Mouse (Mus musculus) midbrain, embryonic 14.5 days (tissue): Measurements from ENCODE around the gene Pafah2. TPM values are rescaled to one million over a fixed set of nuclear protein-coding genes. Genes with fewer than 3 reads are reported as not detected.

Experiments
- ATAC-seq: fragments of 200-750 bp; cut with Nextera tagmentation; 2 replicates; pipeline ENCODE4 v1.8.0; 2017; ENCODE audit warnings: moderate number of reproducible peaks, moderate library complexity; ENCODE audit not compliant: low FRiP score, low TSS enrichment
- DNase-seq: peaks from one replicate; pipeline ENCODE4 v3.0.0-alpha.2; 2015
- H3K27ac ChIP-seq: fragments of 300-500 bp; sonication (generic); replicated peaks from 2 replicates; pipeline ENCODE4 v1.5.1; 2014; ENCODE audit warnings: mild to moderate bottlenecking, low read depth, low read length, moderate library complexity
- H3K27me3 ChIP-seq: fragments of 300-500 bp; sonication (generic); 2 replicates; pipeline ENCODE4 v1.6.1; 2014; ENCODE audit warnings: low read length, control low read depth, mixed read lengths; ENCODE audit not compliant: control insufficient read depth, insufficient read depth
- H3K36me3 ChIP-seq: fragments of 300-500 bp; sonication (generic); 2 replicates; pipeline ENCODE4 v1.6.1; 2014; ENCODE audit warnings: low read length, control low read depth; ENCODE audit not compliant: control insufficient read depth, insufficient read depth
- H3K4me1 ChIP-seq: fragments of 300-500 bp; sonication (generic); 2 replicates; pipeline ENCODE4 v1.6.1; 2014; ENCODE audit warnings: mild to moderate bottlenecking, antibody characterized with exemption, low read length, control low read depth; ENCODE audit not compliant: control insufficient read depth, insufficient read depth
- H3K4me2 ChIP-seq: fragments of 300-500 bp; sonication (generic); 2 replicates; pipeline ENCODE4 v1.6.1; 2014; ENCODE audit warnings: mild to moderate bottlenecking, low read length, moderate library complexity
- H3K4me3 ChIP-seq: fragments of 300-500 bp; sonication (generic); replicated peaks from 2 replicates; pipeline ENCODE4 v1.5.1; 2014; ENCODE audit warnings: low read depth, low read length
- H3K9ac ChIP-seq: fragments of 300-500 bp; sonication (generic); replicated peaks from 2 replicates; pipeline ENCODE4 v1.6.1; 2014; ENCODE audit warnings: mild to moderate bottlenecking, low read length, moderate library complexity
- H3K9me3 ChIP-seq: fragments of 300-500 bp; sonication (generic); 2 replicates; pipeline ENCODE4 v1.6.1; 2016; ENCODE audit warnings: low read length, control low read depth, mixed read lengths; ENCODE audit not compliant: control insufficient read depth
- WGBS: fragments of 180-500 bp; shearing (Covaris S2); extraction: QIAGEN DNeasy Blood & Tissue Kit; methylation state at CpG from one replicate; pipeline ENCODE4 v1.1.7; 2014; 5-methylcytosine and 5-hydroxymethylcytosine counted together
- polyA plus RNA-seq: library from polyadenylated mRNA; unstranded; fragments of >200 nt; fragmentation: Nextera tagmentation; extraction: Ambion mirVana; gene quantifications from 2 replicates; pipeline ENCODE4 v1.2.1, GENCODE M21; 2014

The Pafah2 gene
- polyA plus RNA-seq, 1 experiment from 2014 or later, result 6.9 TPM

- Histone ChIP-seq H3K9ac (no peak overlapping the region), H3K27ac (no peak overlapping the region), H3K4me3 (no peak overlapping the region), H3K4me2 (no peak overlapping the region), H3K27me3 (no peaks in the 10 kb centered on the region), H3K36me3 (no peaks in the 10 kb centered on the region), H3K9me3 (no peaks in the 10 kb centered on the region), H3K4me1 (no peaks in the 10 kb centered on the region)
- WGBS, result 76% methylated on average over 6 of the region's 6 CpGs
- peak; percentile 36 for DNase-seq
- no peak for ATAC-seq
Measured at GRCm38 (mm10) chr4:134387268-134387667, 8.9 kb upstream of the Pafah2 start.

GRCm38 (mm10) chr4:134388397-134388796 lies 7.7 kb upstream of the Pafah2 start:
- Histone ChIP-seq H3K9me3 (no peaks in the 10 kb centered on the region), H3K36me3 (no peaks in the 10 kb centered on the region), H3K27ac (no peak overlapping the region), H3K27me3 (no peaks in the 10 kb centered on the region), H3K4me1 (0 out of 2 replicates have a peak, but pooled peaks cover 3% of the 10 kb centered on the region), H3K4me2 (no peak overlapping the region), H3K9ac (no peak overlapping the region), H3K4me3 (no peak overlapping the region)
- 20% methylated on average over 5 of the region's 5 CpGs for WGBS
- no peak for ATAC-seq
- peak; percentile 81 for DNase-seq

- Histone ChIP-seq H3K36me3 (no peaks in the 10 kb centered on the region), H3K4me2 (no peak overlapping the region), H3K9me3 (no peaks in the 10 kb centered on the region), H3K4me1 (peaks cover 6% of the 10 kb centered on the region; the same call in 1 of the 2 replicates), H3K27ac (no peak overlapping the region), H3K4me3 (no peak overlapping the region), H3K9ac (no peak overlapping the region), H3K27me3 (no peaks in the 10 kb centered on the region)
- DNase-seq (no peak), ATAC-seq (no peak)
- 85% methylated on average over 1 of the region's 1 CpGs for WGBS
Measured at GRCm38 (mm10) chr4:134391636-134392035, 4.5 kb upstream of the Pafah2 start.

- Histone ChIP-seq H3K9me3 (no peaks in the 10 kb centered on the region), H3K27me3 (no peaks in the 10 kb centered on the region), H3K4me3 (no peak overlapping the region), H3K4me2 (no peak overlapping the region), H3K9ac (no peak overlapping the region), H3K4me1 (peaks cover 11% of the 10 kb centered on the region), H3K36me3 (no peaks in the 10 kb centered on the region), H3K27ac (no peak overlapping the region)
- DNase-seq (peak; percentile 76), ATAC-seq (no peak)
- 13% methylated on average over 8 of the region's 8 CpGs for WGBS
Measured at GRCm38 (mm10) chr4:134392595-134392994, 3.5 kb upstream of the Pafah2 start.

- Histone ChIP-seq H3K4me3 (no peak overlapping the region), H3K36me3 (no peaks in the 10 kb centered on the region), H3K4me2 (no peak overlapping the region), H3K27me3 (no peaks in the 10 kb centered on the region), H3K4me1 (peaks cover 11% of the 10 kb centered on the region), H3K27ac (no peak overlapping the region), H3K9me3 (no peaks in the 10 kb centered on the region), H3K9ac (no peak overlapping the region)
- ATAC-seq (0 out of 2 replicates have a peak, but pooled peaks have one; percentile 41), DNase-seq (peak; percentile 69)
- 21% methylated on average over 12 of the region's 12 CpGs for WGBS
Measured at GRCm38 (mm10) chr4:134393026-134393425, 3.1 kb upstream of the Pafah2 start.

GRCm38 (mm10) chr4:134395142-134395541 lies 978 bp upstream of the Pafah2 start:
- no peak overlapping the region for H3K9ac ChIP-seq
- no peak for ATAC-seq
- no peak for DNase-seq
- 94% methylated on average over 7 of the region's 7 CpGs for WGBS
- no peaks in the 10 kb centered on the region for H3K9me3 ChIP-seq
- H3K27me3 ChIP-seq, result no peaks in the 10 kb centered on the region
- peak overlapping the region; percentile 62 for H3K4me2 ChIP-seq
- H3K4me3 ChIP-seq, result no peak overlapping the region
- peaks cover 12% of the 10 kb centered on the region for H3K4me1 ChIP-seq
- no peak overlapping the region for H3K27ac ChIP-seq
- H3K36me3 ChIP-seq, result no peaks in the 10 kb centered on the region

- DNase-seq, result no peak
- Histone ChIP-seq H3K9me3 (no peaks in the 10 kb centered on the region), H3K4me2 (peak overlapping the region; percentile 75), H3K27ac (no peak overlapping the region), H3K36me3 (no peaks in the 10 kb centered on the region), H3K4me3 (0 out of 2 replicates have a peak overlapping the region, but pooled peaks have one; percentile 7), H3K4me1 (peaks cover 31% of the 10 kb centered on the region), H3K27me3 (no peaks in the 10 kb centered on the region), H3K9ac (no peak overlapping the region; the same call in 1 of the 2 replicates)
- 31% methylated on average over 7 of the region's 7 CpGs for WGBS
- no peak for ATAC-seq
Measured at GRCm38 (mm10) chr4:134397121-134397520, 1.0 kb downstream of the Pafah2 start.

- 90% methylated on average over 9 of the region's 9 CpGs for WGBS
- DNase-seq (no peak), ATAC-seq (no peak)
- no peak overlapping the region for H3K9ac ChIP-seq
- peak overlapping the region; percentile 75; the same call in 1 of the 2 replicates for H3K4me2 ChIP-seq
- no peaks in the 10 kb centered on the region for H3K9me3 ChIP-seq
- no peak overlapping the region for H3K27ac ChIP-seq
- no peaks in the 10 kb centered on the region for H3K36me3 ChIP-seq
- peaks cover 32% of the 10 kb centered on the region for H3K4me1 ChIP-seq
- no peaks in the 10 kb centered on the region for H3K27me3 ChIP-seq
- H3K4me3 ChIP-seq, result no peak overlapping the region
Measured at GRCm38 (mm10) chr4:134397732-134398131, 1.6 kb downstream of the Pafah2 start.

- ATAC-seq (no peak), DNase-seq (peak; percentile 65)
- H3K9me3 ChIP-seq, result no peaks in the 10 kb centered on the region
- peak overlapping the region; percentile 80; the same call in 1 of the 2 replicates for H3K27ac ChIP-seq
- H3K27me3 ChIP-seq, result no peaks in the 10 kb centered on the region
- H3K9ac ChIP-seq, result no peak overlapping the region
- peak overlapping the region; percentile 64 for H3K4me2 ChIP-seq
- no peaks in the 10 kb centered on the region for H3K36me3 ChIP-seq
- 25% methylated on average over 5 of the region's 5 CpGs for WGBS
- peaks cover 35% of the 10 kb centered on the region for H3K4me1 ChIP-seq
- H3K4me3 ChIP-seq, result no peak overlapping the region
Measured at GRCm38 (mm10) chr4:134400206-134400605, 4.1 kb downstream of the Pafah2 start.
